In genomic region chr1:182398171-182398570, GRCm38 (mm10) we compare ENCODE assay signal across 11 mouse cellular contexts. TPM values are rescaled to one million over a fixed set of nuclear protein-coding genes. Genes with fewer than 3 reads are reported as not detected.
DNase-seq lines count a peak whose midpoint lies in the region; ATAC-seq and TF ChIP-seq lines count a peak whose summit lies in the region.
"Had no signal": no experiment of that assay in that cellular context is flagged by ENCODE, and none has a peak within 500 bp of the region (broad histone marks: within the 10 kb centered on the region; RNA-seq: fewer than 3 reads in every experiment).

No protein-coding gene starts in this region.

- TF ChIP-seq POLR2A in lung, adult 2 months (IDR thresholded peaks at IDR 0.05; ENCODE audit: borderline replicate concordance, extremely low read depth, low read depth, low read length) = no peak

- no peak for TF ChIP-seq EP300 in heart, postnatal 0 days (IDR thresholded peaks at IDR 0.05; ENCODE audit: low read depth)

- DNase-seq in heart, postnatal 0 days (ENCODE audit: low spot score) = peak; percentile 56
- DNase-seq in lung, adult 18-20 months = peak; percentile 41 to 46
- no peak for DNase-seq in lung, adult 2 months
- DNase-seq in lung, postnatal 25 days (ENCODE audit: low spot score) = peak; percentile 28
- no peak for DNase-seq in cerebellum, adult 8-10 months
- DNase-seq: heart, adult 2 months; kidney, postnatal 36 days had no signal

- H3K9ac ChIP-seq in heart, postnatal 0 days (replicated peaks; ENCODE audit: low read depth, low read length) = no peak overlapping the region
- H3K9ac ChIP-seq in heart, embryonic 11.5 days (ENCODE audit: low read depth, low read length) = no peak overlapping the region
- no peak overlapping the region for H3K9ac ChIP-seq in hindbrain, embryonic 16.5 days (ENCODE audit: low read depth, low read length)

- H3K36me3 ChIP-seq in heart, postnatal 0 days (replicated peaks; ENCODE audit: control insufficient read depth, insufficient read depth, low read length) = no peaks in the 10 kb centered on the region
- no peaks in the 10 kb centered on the region for H3K36me3 ChIP-seq in heart, embryonic 11.5 days (ENCODE audit: control insufficient read depth, insufficient read depth, low read length)
- no peaks in the 10 kb centered on the region for H3K36me3 ChIP-seq in hindbrain, embryonic 16.5 days (ENCODE audit: control insufficient read depth, insufficient read depth, low read length)
- H3K36me3 ChIP-seq: forebrain, embryonic 10.5 days had no signal

- no peak overlapping the region for H3K4me2 ChIP-seq in heart, postnatal 0 days (ENCODE audit: low read depth, low read length)
- H3K4me2 ChIP-seq in heart, embryonic 11.5 days = no peak overlapping the region
- H3K4me2 ChIP-seq in hindbrain, embryonic 16.5 days (ENCODE audit: low read length) = no peak overlapping the region

- peaks cover 11% of the 10 kb centered on the region; the same call in 1 of the 2 replicates for H3K4me1 ChIP-seq in heart, postnatal 0 days (ENCODE audit: control insufficient read depth, insufficient read depth)
- H3K4me1 ChIP-seq in heart, embryonic 11.5 days (ENCODE audit: control insufficient read depth, insufficient read depth, low read length) = no peaks in the 10 kb centered on the region
- H3K4me1 ChIP-seq in lung, adult 2 months (ENCODE audit: control insufficient read depth, insufficient read depth, low read length) = peaks cover 3% of the 10 kb centered on the region
- H3K4me1 ChIP-seq in hindbrain, embryonic 16.5 days (ENCODE audit: control insufficient read depth, insufficient read depth, low read depth, low read length) = no peaks in the 10 kb centered on the region

- peak overlapping the region; percentile 32 for H3K27ac ChIP-seq in heart, postnatal 0 days (ENCODE audit: low read depth)
- H3K27ac ChIP-seq in heart, embryonic 11.5 days (ENCODE audit: low read depth, low read length) = no peak overlapping the region
- H3K27ac ChIP-seq in hindbrain, embryonic 16.5 days (ENCODE audit: low read depth, low read length) = no peak overlapping the region
- H3K27ac ChIP-seq: forebrain, embryonic 10.5 days; heart, adult 2 months had no signal

- WGBS in heart, postnatal 0 days = 43% methylated on average over 8 of the region's 8 CpGs
- WGBS in heart, embryonic 11.5 days (ENCODE audit: insufficient replicate concordance) = 67% methylated on average over 8 of the region's 8 CpGs
- WGBS in lung, adult 2 months = 48% methylated on average over 8 of the region's 8 CpGs
- WGBS in hindbrain, embryonic 16.5 days = 56% methylated on average over 8 of the region's 8 CpGs

- TF ChIP-seq CTCF in heart, postnatal 0 days (IDR thresholded peaks at IDR 0.05; ENCODE audit: low read depth) = no peak
- TF ChIP-seq CTCF in lung, adult 2 months (IDR thresholded peaks at IDR 0.05; ENCODE audit: insufficient read depth, low read length) = no peak

- no peaks in the 10 kb centered on the region for H3K9me3 ChIP-seq in heart, postnatal 0 days (replicated peaks; ENCODE audit: control insufficient read depth, low read length)
- no peaks in the 10 kb centered on the region for H3K9me3 ChIP-seq in heart, embryonic 11.5 days (replicated peaks; ENCODE audit: control insufficient read depth, low read length)
- no peaks in the 10 kb centered on the region for H3K9me3 ChIP-seq in hindbrain, embryonic 16.5 days (ENCODE audit: control insufficient read depth, low read length)
- H3K9me3 ChIP-seq: forebrain, embryonic 10.5 days had no signal

- no peaks in the 10 kb centered on the region for H3K27me3 ChIP-seq in heart, postnatal 0 days (ENCODE audit: control insufficient read depth, insufficient read depth, low read length)
- H3K27me3 ChIP-seq in heart, embryonic 11.5 days (ENCODE audit: control insufficient read depth, insufficient read depth, low read length) = no peaks in the 10 kb centered on the region
- H3K27me3 ChIP-seq in hindbrain, embryonic 16.5 days (replicated peaks; ENCODE audit: control insufficient read depth, insufficient read depth, low read length) = no peaks in the 10 kb centered on the region
- H3K27me3 ChIP-seq: CH12.LX had no signal

- no peak overlapping the region for H3K4me3 ChIP-seq in heart, postnatal 0 days (ENCODE audit: low read depth, low read length)
- H3K4me3 ChIP-seq in heart, embryonic 11.5 days (ENCODE audit: low read depth, low read length) = no peak overlapping the region
- no peak overlapping the region for H3K4me3 ChIP-seq in lung, adult 2 months (replicated peaks; ENCODE audit: extremely low read depth, low read depth, low read length)
- no peak overlapping the region for H3K4me3 ChIP-seq in hindbrain, embryonic 16.5 days (ENCODE audit: low read length)
- H3K4me3 ChIP-seq: forebrain, embryonic 10.5 days; heart, adult 2 months had no signal

- ATAC-seq in heart, postnatal 0 days (ENCODE audit: insufficient read depth, low read depth) = peak; percentile 41; the same call in 1 of the 2 replicates
- no peak for ATAC-seq in heart, embryonic 11.5 days (replicated peaks; ENCODE audit: insufficient number of reproducible peaks, low FRiP score, low TSS enrichment)
- peak; percentile 79 for ATAC-seq in hindbrain, embryonic 16.5 days

RNA-seq across cellular contexts. Expression of gene Trp53bp2, which starts 10.8 kb away (rescaled TPM):
- 13.6 and 31.9 TPM in 2 replicates for total RNA-seq in heart, postnatal 0 days (2014; rRNA removed; ENCODE audit: low replicate concordance)
- polyA plus RNA-seq in heart, postnatal 0 days (2015; fragmentation: Nextera tagmentation; extraction: Ambion mirVana) = 7.4 and 8.3 TPM in 2 replicates
- polyA plus RNA-seq in heart, embryonic 11.5 days (2014; fragmentation: Nextera tagmentation; extraction: Ambion mirVana) = 16.3 and 19.5 TPM in 2 replicates
- 43.0 and 65.1 TPM in 2 replicates for polyA plus RNA-seq in lung, adult 2 months (2012; rRNA removed)
- polyA plus RNA-seq in hindbrain, embryonic 16.5 days (2015; fragmentation: Nextera tagmentation; extraction: Ambion mirVana) = 13.8 and 17.8 TPM in 2 replicates

RNA-seq across cellular contexts. Expression of gene Fbxo28, which starts 56.7 kb away (rescaled TPM):
- 12.2 and 27.9 TPM in 2 replicates for total RNA-seq in heart, postnatal 0 days (2014; rRNA removed; ENCODE audit: low replicate concordance)
- polyA plus RNA-seq in heart, postnatal 0 days (2015; fragmentation: Nextera tagmentation; extraction: Ambion mirVana) = 7.2 and 7.7 TPM in 2 replicates
- polyA plus RNA-seq in heart, embryonic 11.5 days (2014; fragmentation: Nextera tagmentation; extraction: Ambion mirVana) = 16.0 and 18.3 TPM in 2 replicates
- 9.0 and 11.2 TPM in 2 replicates for polyA plus RNA-seq in lung, adult 2 months (2012; rRNA removed)
- 20.6 and 22.0 TPM in 2 replicates for polyA plus RNA-seq in hindbrain, embryonic 16.5 days (2015; fragmentation: Nextera tagmentation; extraction: Ambion mirVana)

Comparison
In these comparisons a context has a peak if more than half of its experiments do, and no peak if none do; other contexts are left out.
1. DNase-seq: peak in heart, postnatal 0 days (single experiment), lung, adult 18-20 months (2 of 2) and lung, postnatal 25 days (single experiment); none in lung, adult 2 months (single experiment) and cerebellum, adult 8-10 months (single experiment).